Mouse (Mus musculus) embryo, embryonic 10 days (tissue): ENCODE results near the gene Ccnq.
"Not testable (repeated sequence)": the region's sequence is repeated elsewhere in the genome, so short reads cannot be mapped to it uniquely, and the experiment has no call there.

Source experiments
- DNase-seq: peaks from one replicate; pipeline ENCODE4 v3.0.0-alpha.2; 2015; ENCODE audit warnings: low spot score

The Ccnq gene

DNA sequence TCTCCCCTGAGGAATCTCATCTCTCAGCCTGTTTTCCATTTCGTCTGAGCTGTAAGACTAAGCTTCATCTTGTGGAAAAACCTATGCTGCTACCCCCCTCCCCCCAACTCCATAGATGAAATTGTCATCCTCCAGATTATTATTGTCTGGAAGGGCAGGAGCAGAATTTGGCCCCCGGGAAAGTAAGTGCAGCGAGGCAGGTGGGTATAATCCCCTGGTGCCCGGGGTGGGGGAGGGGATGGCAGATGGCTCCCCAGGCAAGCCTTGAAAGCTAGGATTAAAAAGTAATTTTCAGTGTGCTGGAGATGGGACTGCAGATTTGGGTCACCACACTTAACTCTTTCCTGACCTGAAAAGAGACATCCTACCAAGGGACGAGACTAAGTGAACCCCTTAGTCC is 10.7 kb upstream of the Ccnq start:
- DNase-seq: no peak

DNA sequence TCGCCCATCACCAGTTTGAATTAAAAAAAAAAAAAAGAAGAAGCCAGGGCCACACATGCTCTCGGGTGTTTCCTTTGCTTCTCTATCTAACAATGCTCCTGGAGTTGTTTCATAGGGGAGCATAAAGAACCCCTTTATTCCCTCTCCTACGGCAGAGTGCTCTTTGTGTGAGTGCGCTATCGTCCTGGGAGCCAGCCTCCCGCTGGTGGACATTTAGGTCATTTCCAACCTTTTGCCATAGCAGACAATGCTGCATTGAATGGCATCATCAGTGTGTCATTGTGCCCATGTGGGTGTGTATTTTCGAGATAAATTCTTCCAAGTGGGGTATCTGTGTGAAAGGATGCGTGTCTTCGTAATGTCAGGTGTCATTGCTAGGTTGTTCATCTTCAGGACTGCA is 9.6 kb upstream of the Ccnq start:
- DNase-seq: no peak

DNA sequence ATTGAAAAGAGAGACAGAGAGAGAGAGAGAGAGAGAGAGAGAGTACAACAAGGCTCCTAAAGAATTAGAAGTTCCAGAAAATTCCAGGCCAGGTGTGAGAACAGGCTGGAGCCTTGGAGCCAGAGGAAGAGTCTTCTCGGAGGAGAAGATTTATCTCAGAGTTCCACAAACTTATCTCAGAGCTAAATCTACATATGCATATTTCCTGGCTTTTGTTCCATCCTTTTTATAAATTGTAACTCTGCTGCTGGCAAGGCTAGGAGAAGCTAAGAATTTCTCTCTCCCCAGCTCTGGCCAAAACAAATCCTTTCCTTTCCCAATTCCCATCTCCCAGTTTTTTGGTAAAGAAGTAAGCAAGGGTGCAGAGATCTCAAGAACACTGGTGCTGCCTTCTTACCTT is 3.8 kb upstream of the Ccnq start:
- DNase-seq: no peak

DNA sequence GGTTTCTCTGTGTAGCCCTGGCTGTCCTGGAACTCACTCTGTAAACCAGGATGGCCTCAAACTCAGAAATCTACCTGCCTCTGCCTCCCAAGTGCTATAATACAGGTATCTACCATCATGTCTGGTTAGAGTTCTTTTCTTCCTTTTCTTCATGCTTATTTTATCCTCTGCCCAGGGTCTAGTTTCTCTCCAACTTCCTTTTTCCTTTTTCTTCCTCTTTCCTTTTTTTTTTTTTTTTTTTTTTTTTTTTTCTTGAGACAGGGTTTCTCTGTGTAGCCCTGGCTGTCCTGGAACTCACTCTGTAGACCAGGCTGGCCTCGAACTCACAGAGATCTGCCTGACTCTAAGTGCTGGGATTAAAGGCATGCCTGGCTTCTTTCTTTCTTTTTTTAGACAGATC is 2.6 kb upstream of the Ccnq start:
- DNase-seq: not testable (repeated sequence)

DNA sequence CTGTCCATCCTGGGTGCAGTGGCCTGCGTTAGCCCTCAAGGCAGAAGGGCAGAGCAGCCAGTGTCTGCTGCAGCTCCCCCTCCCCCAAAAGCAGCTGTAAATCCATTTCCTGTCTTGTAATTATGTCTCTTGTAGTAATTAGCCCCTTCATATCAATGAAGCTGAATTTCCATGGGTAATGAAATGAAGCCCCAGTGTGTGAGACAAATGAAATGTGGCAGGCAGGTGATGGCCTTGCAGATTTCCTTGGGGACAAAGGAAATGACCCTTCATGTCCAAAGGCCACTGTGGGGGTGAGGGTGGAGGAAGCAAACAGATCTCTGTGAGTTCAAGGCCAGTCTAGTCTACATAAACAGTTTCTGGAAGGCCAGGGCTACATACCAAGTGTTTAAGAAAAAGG is 1.7 kb upstream of the Ccnq start:
- DNase-seq: no peak

DNA sequence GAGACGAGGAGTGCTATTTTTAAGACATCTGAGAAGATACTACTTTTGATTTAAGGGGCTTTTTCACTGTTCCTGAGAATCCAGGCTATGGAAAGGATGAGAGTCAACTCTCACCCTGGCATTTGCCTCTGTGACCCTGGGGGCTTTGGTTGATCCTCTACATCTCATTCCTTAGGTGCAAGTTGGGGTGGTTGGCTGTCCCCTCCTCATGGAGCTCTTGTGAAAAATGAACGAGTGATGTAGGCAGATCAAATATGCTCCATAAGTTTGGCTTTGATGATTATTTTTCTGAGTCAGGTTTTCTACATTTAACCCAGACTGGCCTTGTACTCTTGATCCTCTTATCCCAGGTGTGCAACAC is 294 bp upstream of the Ccnq start:
- no peak for DNase-seq

DNA sequence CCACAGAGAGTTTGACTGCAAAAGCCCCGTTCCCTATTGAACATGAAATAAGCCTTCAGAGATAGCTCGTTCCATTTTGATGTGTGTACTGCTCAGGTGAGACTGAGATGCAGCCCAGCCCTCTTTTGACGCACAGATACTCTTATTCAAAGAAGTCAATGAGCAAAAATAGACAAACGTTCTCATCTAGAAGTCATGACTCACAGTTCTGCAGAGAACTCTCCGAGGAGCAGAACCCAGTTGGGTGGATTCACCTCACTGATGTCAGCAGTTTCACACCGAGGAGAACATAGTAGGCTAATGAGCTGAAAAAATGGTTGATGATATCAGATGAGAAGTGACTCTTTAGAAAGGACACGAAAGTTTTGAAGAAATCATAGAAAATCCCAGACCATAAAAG is 5.3 kb downstream of the Ccnq start:
- DNase-seq: no peak

DNA sequence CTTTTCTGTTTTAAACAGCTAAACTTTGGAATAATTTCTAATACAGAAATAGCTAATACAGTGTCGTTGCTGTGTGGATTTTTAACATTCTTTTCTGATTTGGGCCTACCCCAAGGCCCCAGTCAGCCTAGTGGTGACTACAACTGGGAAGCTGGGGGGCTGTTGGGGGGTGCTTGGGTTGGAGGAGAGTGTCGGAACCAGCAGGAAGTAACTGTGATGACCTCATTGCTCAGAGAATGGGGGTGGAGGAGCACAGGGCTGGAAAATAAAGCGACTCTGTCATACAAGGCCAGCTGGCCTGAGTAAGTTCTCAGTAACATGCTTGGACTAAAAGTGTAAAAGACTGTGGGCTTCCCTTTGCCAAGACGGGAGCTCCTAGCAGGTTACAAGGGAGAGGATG is 6.1 kb downstream of the Ccnq start:
- DNase-seq: no peak

DNA sequence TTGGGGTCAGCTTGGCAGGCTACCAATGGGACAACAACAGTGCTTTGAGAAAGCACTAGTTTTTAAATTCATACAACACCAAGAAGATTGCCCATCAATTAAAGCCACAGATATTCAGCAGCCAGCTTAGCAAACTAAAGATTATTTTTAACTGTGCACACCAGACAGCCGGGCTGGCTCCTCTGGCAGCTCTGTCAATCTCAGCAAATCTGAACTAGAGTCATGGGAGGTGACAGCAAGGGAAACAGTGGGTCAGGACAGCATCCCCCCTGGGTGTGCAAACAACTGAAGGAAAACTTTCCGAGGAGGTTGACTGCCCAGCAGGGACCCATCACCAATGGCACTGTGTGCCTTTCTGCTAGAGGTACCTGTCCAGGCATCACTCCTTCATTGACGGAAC is 9.1 kb downstream of the Ccnq start:
- DNase-seq: no peak

DNA sequence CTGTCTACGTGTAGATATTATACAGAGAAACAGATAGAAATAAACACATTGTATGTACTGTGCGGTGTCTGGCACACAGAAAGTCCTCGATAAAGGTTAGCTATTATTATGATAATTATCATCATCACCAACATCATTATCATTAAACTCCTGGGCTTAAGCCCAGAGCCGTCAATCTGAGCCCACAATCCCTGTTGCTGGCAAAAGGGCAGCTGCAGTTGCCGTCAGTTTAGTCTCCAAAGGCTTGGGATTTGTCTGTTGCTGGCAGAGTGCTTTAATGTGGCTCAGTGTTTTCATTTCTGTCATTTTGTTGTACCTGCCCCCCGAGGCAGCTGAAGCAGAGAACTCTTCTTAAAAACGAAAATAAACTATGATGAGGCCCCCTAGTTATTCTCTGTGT is 9.6 kb downstream of the Ccnq start:
- no peak for DNase-seq

DNA sequence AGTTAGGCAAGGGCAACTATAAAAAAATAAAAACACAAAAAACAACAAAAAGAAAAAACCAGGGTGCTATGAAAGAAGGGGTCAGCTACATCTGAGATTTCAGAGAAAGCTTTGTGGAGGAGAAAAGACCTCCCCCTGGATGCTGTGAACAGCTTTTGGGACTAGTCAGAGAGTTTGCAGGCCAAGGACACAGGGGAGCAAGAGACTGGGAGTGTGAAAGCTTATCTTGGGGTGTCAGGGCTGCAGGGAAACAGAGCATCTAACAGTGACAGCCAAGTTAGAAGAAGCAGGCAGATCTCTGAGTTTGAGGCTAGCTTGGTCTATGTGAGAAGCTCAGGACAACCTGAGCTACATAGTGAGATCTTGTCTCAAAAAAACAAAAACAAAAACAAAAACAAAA is 12.2 kb downstream of the Ccnq start:
- no peak for DNase-seq

DNA sequence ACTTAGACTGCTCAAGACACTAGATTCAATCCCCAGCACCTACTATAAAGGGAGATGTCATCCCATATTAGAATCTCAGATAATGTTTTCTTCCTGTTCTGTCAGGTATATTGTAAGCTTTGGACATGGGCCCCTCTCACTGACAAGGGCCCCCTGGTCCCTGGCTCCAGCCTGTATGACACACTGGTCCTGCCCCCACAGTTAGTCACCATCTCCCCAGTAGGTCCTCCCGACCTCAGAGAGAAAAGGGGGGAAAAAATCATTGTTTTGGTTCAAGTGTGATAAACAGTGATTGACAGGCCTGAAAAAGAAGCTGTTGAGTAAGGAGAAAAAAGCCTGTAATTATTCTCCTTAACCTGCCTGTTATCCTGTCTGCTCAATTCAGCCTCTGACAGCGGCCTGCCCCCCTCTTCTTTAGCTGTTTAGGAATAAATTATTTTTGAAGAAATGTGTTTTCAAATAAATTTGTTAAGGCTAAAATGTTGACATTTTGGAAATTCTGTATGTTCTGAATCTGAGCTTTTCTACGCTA is 14.6 kb downstream of the Ccnq start:
- no peak for DNase-seq

DNA sequence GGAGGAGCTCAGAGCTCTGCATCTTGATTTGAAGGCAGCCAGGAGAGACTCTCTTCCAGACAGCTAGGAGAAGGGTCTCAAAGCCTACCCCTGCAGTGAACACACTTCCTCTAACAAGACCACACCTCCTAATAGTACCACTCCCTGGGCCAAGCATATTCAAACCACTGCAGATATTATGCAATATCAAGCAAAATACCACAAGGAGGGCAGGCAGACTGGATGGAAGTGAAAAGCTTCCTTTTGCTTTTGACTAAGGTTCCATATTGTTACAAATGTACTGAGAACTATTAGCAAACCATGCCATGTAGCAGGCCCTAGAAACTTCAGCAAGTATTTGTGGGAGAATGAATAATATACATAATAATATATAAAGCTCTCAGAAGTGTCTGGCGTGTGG is 16.4 kb downstream of the Ccnq start:
- no peak for DNase-seq

DNA sequence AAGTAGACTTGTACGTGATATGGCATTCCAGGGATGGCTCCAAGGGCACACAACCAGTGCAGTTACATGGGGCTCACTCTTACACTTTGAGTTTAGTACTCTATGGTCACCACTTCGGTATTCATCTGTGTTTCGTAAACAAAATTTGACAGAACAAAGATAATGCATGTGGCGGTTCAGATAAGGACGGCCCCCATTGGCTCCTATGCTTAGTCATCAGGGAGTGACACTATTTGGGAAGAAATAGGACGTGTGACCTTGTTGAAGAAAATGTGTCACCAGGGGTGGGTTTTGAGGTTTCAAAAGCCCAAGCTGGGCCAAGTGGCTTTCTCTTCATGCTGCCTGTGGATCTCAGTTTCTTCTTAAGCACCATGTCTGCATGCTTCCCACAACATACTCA is 18.9 kb downstream of the Ccnq start:
- no peak for DNase-seq

DNA sequence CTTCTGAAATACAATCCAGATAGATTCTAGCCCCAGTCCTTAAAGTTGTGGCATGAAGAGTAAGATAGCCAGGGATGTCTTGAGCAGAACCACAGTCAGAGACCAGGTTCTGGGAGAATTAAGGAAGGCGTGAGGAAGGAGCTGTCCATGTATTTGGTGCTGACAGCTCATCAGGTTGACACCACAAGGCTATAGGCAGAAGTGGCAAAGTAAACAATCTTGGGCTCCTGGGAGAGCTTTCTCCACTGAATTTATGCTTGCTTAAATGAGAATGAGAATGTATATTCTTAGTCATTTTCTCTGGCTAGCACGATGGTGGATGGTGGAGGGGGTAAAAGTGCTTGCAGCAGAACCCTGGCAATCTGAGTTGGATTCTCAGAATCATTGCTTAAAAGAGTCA is 20.6 kb downstream of the Ccnq start:
- peak; percentile 63 for DNase-seq

DNA sequence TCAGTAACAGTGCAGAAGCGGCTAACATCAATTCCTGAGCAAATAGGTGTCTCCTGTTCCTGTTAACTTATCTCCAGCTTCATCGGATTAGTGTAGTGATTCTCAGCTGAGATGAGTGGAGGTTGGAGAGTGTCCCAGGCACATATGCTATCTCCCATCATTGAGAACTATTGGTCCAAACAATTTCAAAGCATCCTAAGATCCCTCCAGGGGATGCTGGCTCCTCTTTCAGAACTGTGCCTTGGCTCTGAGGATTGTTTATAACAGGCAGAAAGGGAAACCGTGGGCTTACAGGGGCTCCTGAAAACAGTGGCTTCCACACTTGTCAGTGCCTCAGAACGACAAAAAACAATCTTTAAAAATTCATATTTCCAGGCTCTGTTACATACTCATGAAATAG is 23.5 kb downstream of the Ccnq start:
- DNase-seq: no peak

DNA sequence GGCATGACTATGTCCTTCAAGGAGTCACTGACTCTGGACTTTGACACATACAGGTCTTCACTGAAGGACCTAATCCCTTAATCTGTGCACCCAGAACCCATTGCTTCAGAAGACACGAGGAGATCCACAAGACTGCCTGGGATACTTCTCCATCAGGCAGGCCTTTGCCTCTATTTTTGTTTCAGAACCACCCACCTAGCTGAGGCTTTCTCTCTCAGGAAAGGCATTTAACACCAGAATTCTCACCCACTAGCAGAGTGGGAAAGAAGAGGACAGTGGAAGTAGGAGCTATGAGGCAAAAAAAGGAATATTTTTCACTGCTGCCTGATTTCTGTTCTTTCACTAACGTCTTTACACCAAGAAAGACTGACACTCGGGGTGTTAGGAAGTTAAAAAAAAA is 25.2 kb downstream of the Ccnq start:
- DNase-seq: no peak

DNA sequence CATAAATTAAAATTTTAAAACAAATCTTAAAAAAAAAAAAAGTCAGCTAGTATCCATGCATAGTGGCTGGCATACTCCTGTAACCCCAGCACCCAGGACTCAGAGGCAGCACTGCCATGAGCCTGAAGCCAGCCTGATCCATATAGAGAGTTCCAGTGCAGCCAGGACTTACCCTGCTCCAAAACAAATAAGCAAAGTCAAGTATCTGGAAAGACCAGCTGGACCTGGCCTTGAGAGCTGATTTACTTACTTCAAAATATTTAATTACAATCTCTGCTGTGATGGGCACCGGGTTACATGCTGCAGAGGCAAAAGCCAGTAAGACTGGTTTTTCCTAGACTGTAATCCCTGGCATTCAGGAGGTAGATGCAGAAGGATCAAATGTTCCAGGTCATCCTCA is 26.7 kb downstream of the Ccnq start:
- no peak for DNase-seq

DNA sequence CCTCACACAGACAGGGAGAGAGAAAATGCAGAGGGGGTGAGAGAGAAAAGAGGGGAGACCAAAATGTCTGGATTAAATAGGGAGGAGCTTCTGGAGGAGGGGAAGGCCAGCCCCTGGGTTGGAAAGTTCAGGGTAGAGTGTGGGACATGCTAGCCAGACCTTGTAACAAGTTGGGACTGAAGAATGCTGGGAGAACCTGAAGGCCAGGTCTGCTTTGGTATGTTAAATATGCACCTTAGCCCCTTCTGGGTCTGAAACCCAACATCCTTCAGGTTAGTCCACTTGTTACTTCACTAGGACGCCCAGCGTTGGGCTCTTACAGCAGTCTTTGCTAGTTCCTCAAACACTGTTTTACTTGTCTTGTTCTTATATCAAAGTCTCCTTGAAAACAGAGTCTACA is 30.1 kb downstream of the Ccnq start:
- no peak for DNase-seq

DNA sequence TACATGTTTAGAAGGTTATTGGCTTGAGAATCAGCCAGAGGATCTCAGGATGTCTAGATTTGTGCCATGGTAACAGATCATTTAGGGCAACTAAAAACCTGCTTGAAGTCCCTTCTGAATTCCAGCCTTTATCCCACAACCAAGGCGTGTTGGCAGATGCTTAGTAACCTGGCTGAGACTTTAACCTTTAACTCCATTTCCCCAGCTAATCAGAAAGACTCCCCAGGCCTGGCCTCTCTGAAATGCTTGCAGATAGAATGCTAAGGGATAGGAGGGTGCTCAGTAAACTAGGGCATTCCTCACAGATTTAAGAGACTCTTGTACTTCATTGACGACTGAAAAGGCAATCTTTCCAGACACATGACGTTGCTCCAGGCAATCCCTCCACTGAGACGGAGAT is 33.9 kb downstream of the Ccnq start:
- no peak for DNase-seq

DNA sequence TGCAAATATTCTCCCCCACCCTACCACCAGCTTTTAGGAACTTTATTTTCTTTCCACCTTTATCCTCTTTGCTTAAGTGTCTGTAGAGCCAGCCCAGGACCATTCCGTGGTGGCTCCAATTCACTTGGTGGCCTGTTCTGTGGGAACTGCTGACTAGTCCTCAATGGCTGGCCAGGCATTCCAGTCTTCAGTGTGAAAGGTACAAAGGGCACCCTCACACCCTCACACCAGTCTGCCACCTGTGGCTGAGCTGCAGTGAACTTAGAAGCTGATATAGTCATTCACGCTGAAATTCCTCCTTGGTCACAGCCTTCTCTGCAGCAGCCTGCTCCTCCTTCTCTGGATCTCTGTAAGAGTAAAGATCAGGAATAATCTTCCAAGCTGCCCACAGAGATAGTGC is 42.9 kb downstream of the Ccnq start:
- DNase-seq: no peak

DNA sequence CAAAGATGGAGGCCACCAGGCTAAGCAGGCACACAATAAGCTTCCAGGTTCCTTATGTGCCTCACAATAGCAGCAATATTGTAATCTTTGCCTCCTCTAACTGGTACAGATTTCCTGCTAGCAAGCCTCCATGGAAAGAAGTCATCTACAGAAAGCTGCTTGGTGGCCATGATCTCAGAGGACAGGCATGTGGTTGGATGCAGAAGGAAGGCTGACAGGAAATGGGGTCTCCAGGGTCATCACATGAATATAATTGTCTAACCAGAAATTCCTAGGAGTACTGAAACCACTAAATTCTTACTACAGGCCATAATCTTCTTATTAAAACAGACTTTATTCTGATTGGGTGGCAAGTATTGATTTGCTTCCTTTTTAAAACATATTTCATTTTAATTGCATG is 45.5 kb downstream of the Ccnq start:
- DNase-seq: no peak

DNA sequence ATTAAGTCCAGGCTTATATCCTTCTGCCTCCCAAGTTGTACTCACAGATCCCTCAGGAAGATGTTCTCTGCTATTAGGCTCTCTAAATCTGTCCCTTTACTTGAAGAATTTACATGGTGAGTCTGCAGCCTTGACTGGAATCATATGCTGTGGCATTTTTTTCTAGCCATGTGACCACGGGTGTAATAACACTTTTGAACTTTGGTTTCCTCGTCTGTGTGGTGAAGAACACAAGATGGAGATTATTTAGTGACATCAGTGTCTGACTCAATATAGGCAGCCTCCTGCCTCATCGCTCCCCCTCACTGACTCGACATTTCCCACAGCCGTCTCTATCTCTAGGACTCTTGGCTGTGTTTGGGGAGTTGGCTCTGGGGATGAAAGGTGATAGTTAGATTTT is 48.4 kb downstream of the Ccnq start:
- no peak for DNase-seq

DNA sequence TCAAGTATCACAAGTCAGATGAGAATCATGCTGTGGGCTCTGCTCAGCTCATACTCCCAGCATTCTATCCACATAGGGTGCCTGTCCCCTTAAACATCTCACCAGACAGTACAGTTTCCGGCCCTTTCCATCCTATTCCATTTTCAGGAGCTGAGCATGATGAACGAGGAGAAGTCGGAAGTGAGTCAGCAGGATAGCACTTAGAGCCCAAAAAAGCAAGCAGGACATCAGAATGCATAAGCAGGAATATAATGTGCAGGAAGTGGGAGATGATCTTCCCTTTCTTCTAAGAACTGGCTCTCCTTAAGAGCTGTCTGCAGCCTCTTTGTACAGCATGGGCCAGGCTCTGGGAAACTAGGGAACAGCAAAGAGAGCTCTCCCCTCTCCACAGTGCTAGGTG is 49.2 kb downstream of the Ccnq start:
- DNase-seq: no peak
